Mouse (Mus musculus): ENCODE measurements around the gene Snrnp200. TPM values are rescaled to one million over a fixed set of nuclear protein-coding genes. Genes with fewer than 3 reads are reported as not detected.
"Not testable (repeated sequence)": the region's sequence is repeated elsewhere in the genome, so short reads cannot be mapped to it uniquely, and the experiment has no call there.

The Snrnp200 gene
- total RNA-seq, 2 experiments from 2014 or later: 54.3 to 124 TPM

- no peak for ATAC-seq (ENCODE audit: poor library complexity, severe bottlenecking)
These were observed 44.6 kb downstream of the Snrnp200 start for GRCm38 (mm10) chr2:127252787-127253186.

- no peak for ATAC-seq (ENCODE audit: poor library complexity, severe bottlenecking)
These were observed 46.5 kb downstream of the Snrnp200 start for GRCm38 (mm10) chr2:127254604-127255134.

GRCm38 (mm10) chr2:127255294-127255693, 47.1 kb downstream of the Snrnp200 start:
- no peak for ATAC-seq (ENCODE audit: poor library complexity, severe bottlenecking)

- no peak for ATAC-seq (ENCODE audit: poor library complexity, severe bottlenecking)
These were observed 51.2 kb downstream of the Snrnp200 start for GRCm38 (mm10) chr2:127259340-127259739.

- no peak for ATAC-seq (ENCODE audit: poor library complexity, severe bottlenecking)
These were observed 54.3 kb downstream of the Snrnp200 start for GRCm38 (mm10) chr2:127262480-127262879.

- no peak for ATAC-seq (ENCODE audit: poor library complexity, severe bottlenecking)
These were observed 59.7 kb downstream of the Snrnp200 start for GRCm38 (mm10) chr2:127267854-127268253.

- peak; percentile 94 for ATAC-seq (ENCODE audit: poor library complexity, severe bottlenecking)
These were observed 61.5 kb downstream of the Snrnp200 start, which contains the start of gene Stard7 for GRCm38 (mm10) chr2:127269491-127270299. Stard7 (plus strand) TSS chr2:127270218.

- ATAC-seq (ENCODE audit: poor library complexity, severe bottlenecking): peak; percentile 84
These were observed 62.3 kb downstream of the Snrnp200 start for GRCm38 (mm10) chr2:127270300-127271041.

- no peak for ATAC-seq (ENCODE audit: poor library complexity, severe bottlenecking)
These were observed 62.9 kb downstream of the Snrnp200 start for GRCm38 (mm10) chr2:127271042-127271515.

GRCm38 (mm10) chr2:127272049-127272448, 63.9 kb downstream of the Snrnp200 start:
- ATAC-seq (ENCODE audit: poor library complexity, severe bottlenecking): not testable (repeated sequence)

- no peak for ATAC-seq (ENCODE audit: poor library complexity, severe bottlenecking)
These were observed 64.6 kb downstream of the Snrnp200 start for GRCm38 (mm10) chr2:127272806-127273205.

- ATAC-seq (ENCODE audit: poor library complexity, severe bottlenecking): no peak
These were observed 66.4 kb downstream of the Snrnp200 start for GRCm38 (mm10) chr2:127274590-127274989.

- no peak for ATAC-seq (ENCODE audit: poor library complexity, severe bottlenecking)
These were observed 67.5 kb downstream of the Snrnp200 start for GRCm38 (mm10) chr2:127275551-127276320.

- ATAC-seq (ENCODE audit: poor library complexity, severe bottlenecking): peak; percentile 57
These were observed 70.0 kb downstream of the Snrnp200 start for GRCm38 (mm10) chr2:127278162-127278561.

Other genes with a start within 250 kb of the Snrnp200 start
- gene Ap4e1, start 199.7 kb upstream of the Snrnp200 start, total RNA-seq (2015): 8.8 and 10.7 TPM in 2 replicates
- gene Ap4e1, start 199.7 kb upstream of the Snrnp200 start, total RNA-seq (2017): 19.2 and 21.5 TPM in 2 replicates
- gene Blvra, start 137.7 kb upstream of the Snrnp200 start, total RNA-seq (2015): 48.9 and 59.4 TPM in 2 replicates
- gene Blvra, start 137.7 kb upstream of the Snrnp200 start, total RNA-seq (2017): 46.2 and 47.4 TPM in 2 replicates
- gene Ncaph, start 74.4 kb upstream of the Snrnp200 start, total RNA-seq (2015): 61.6 and 71.8 TPM in 2 replicates
- 88.2 and 93.2 TPM in 2 replicates for gene Ncaph, start 74.4 kb upstream of the Snrnp200 start, total RNA-seq (2017)
- 39.4 and 40.2 TPM in 2 replicates for gene Itpripl1, start 64.9 kb upstream of the Snrnp200 start, total RNA-seq (2015)
- 46.1 and 50.0 TPM in 2 replicates for gene Itpripl1, start 64.9 kb upstream of the Snrnp200 start, total RNA-seq (2017)
- gene 1810024B03Rik, start 106 bp upstream of the Snrnp200 start, total RNA-seq (2015): 0.83 and 1.0 TPM in 2 replicates
- 0.81 and 1.2 TPM in 2 replicates for gene 1810024B03Rik, start 106 bp upstream of the Snrnp200 start, total RNA-seq (2017)
- 24.4 and 38.1 TPM in 2 replicates for gene Ciao1, start 39.4 kb downstream of the Snrnp200 start, total RNA-seq (2015)
- gene Ciao1, start 39.4 kb downstream of the Snrnp200 start, total RNA-seq (2017): 18.8 and 25.6 TPM in 2 replicates
- gene Tmem127, start 39.5 kb downstream of the Snrnp200 start, total RNA-seq (2015): 23.9 and 24.6 TPM in 2 replicates
- gene Tmem127, start 39.5 kb downstream of the Snrnp200 start, total RNA-seq (2017): 49.8 and 70.7 TPM in 2 replicates
- gene Stard7, start 61.8 kb downstream of the Snrnp200 start, total RNA-seq (2015): 38.5 and 42.0 TPM in 2 replicates
- gene Stard7, start 61.8 kb downstream of the Snrnp200 start, total RNA-seq (2017): 65.1 and 87.4 TPM in 2 replicates
- 8.6 and 10.9 TPM in 2 replicates for gene Dusp2, start 127.8 kb downstream of the Snrnp200 start, total RNA-seq (2015)
- gene Dusp2, start 127.8 kb downstream of the Snrnp200 start, total RNA-seq (2017): 10.1 and 10.9 TPM in 2 replicates
- 0.18 TPM in 1 of 2 replicates, not detected in the other for gene Astl, start 130.3 kb downstream of the Snrnp200 start, total RNA-seq (2015)
- gene Astl, start 130.3 kb downstream of the Snrnp200 start, total RNA-seq (2017): 0.07 TPM in 1 of 2 replicates, not detected in the other
- gene Adra2b, start 154.8 kb downstream of the Snrnp200 start, total RNA-seq (2015): not detected in 2 replicates
- not detected in 2 replicates for gene Adra2b, start 154.8 kb downstream of the Snrnp200 start, total RNA-seq (2017)
- not detected in 2 replicates for gene Gpat2, start 216.8 kb downstream of the Snrnp200 start, total RNA-seq (2015)
- not detected in 2 replicates for gene Gpat2, start 216.8 kb downstream of the Snrnp200 start, total RNA-seq (2017)
- gene Fahd2a, start 236.2 kb downstream of the Snrnp200 start, total RNA-seq (2015): 9.9 and 16.8 TPM in 2 replicates
- 6.4 and 9.7 TPM in 2 replicates for gene Fahd2a, start 236.2 kb downstream of the Snrnp200 start, total RNA-seq (2017)

Data from megakaryocyte, adult 5-6 weeks (primary cell).